Mouse (Mus musculus): ENCODE results near the gene Cenpp.

Cenpp gene

DNA sequence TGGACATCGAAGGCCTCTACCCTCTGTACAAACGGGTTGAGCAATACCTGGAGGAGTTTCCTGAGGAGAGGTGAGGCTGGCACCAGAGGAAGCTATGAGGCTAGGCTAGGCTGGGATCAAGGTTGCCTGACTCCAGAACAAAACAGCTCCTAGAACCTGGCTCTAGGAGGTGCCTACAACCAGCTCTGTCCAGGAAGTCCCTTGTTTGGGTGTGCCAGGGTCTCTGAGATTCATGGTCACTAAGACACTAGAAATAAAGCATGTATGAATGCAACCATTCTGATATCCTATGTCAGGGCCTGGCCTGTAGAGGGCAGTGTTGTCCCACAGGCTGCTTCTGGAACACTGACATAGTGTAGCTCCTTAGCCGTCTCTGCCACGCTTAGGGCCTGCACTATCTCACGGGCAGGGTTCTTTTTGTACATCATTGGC is 203.3 kb downstream of the Cenpp start:
- DNase-seq, result peak; percentile 56

DNA sequence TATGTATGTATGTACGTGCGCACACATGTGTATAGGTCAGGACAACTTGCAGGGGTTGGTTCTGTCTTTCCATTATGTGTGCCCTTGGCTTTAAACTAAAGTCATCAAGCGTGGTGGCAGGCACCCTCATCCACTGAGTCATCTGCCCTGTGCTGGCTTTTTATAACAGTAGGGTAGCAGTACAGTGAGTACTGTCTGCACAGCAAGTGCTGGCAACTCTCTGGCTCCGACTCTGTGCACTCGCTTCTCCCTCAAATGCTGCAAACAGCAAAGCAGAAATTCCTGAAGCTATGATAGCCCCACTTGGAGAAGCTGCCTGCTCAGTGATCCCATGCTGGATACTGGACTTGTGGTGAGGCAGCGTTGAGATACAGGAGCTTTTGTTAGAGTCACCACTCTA is 208.1 kb downstream of the Cenpp start:
- no peak for DNase-seq

DNA sequence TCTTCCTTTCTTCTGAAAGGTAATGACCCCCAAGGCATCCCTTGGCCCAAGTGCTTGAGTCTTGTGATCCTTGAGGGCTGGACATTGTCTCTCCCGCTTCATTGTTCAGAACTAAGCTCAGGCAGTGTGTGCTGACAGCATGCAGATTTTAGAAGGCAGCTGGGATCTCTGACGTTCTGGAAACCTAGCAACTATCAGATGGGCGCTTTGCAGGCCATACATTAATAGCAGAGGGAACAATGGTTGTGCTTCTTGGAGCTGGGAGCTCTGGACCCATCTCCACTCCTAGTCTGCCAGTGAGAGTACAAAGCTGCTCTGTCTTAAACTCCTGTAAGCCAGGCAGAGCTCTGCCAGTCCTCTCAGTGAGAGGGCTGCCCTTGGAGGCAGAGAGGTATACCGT is 216.4 kb downstream of the Cenpp start:
- no peak for DNase-seq

DNA sequence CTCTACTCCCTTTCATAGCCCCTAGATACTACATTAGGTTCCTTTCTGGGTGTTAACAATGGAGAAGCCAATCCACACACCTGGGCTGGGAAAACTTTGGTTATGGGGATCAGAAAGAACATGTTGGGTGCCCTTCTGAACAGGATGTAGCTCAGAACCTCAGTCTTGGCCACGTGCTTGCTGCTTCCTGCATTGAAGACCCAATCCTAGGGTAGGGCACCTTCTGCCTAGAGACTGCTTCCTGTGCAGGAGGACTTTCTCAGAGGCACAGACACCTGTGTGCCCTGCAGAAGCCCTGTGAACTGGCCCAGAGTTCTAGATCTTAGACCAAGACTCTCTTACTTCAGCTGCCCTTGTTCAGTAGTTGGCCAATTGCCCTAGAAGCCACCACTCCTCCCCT is 216.8 kb downstream of the Cenpp start:
- DNase-seq, result no peak

DNA sequence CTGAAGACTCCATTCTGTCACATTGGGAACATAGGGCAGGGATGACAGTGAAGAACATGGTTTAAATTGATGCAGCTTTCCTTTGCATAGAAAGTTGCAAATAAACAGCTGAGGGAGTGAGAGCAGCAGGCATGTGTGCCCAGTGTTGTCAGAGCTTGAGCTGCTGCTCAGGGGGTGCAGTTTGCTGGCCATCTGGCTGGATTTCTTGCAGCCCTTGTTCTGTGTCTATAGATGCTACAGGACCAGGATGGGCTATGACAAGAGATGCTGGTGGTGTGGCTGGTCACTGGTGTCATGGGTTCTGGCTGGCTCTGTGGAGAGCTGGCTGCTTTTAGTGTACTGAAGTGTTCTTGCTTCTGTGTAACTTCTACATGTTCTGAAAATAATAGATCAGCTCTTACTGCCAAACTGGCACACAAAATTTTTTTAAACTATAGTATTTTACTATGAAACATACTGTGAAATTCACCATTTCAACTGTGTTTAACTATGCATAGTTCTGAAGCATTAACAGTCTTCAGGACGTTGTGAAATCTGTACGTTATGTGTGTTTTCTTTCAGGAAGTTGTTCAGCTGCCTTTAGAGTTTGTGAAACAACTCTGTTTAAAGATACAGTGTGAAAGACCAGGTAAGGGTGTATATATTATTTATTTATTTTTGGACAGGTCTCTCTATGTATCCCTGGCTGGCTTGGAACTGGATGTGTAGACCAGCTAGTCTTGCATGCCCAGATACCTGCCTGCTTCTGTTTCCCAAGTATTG is 219.1 kb downstream of the Cenpp start:
- DNase-seq, result no peak

DNA sequence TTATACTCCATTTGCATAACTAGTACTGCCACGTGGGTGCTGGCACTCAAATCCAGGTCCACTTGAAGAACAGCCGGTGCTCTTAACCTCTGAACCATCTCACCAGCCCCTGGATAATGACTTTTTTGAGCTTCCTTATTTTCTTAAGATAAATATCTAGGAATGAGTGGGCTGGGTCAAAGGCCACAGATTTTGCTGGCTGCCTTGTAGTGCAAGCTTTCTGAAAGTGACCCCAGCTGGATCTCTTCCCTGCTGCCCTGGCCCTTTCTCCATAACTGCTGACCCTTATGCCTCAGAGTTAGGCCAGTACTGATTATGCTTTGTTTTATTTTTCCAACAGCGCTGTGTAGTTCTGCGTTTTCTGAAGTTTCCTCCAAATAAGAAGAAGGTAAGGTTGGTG is 222.1 kb downstream of the Cenpp start:
- DNase-seq, result no peak

DNA sequence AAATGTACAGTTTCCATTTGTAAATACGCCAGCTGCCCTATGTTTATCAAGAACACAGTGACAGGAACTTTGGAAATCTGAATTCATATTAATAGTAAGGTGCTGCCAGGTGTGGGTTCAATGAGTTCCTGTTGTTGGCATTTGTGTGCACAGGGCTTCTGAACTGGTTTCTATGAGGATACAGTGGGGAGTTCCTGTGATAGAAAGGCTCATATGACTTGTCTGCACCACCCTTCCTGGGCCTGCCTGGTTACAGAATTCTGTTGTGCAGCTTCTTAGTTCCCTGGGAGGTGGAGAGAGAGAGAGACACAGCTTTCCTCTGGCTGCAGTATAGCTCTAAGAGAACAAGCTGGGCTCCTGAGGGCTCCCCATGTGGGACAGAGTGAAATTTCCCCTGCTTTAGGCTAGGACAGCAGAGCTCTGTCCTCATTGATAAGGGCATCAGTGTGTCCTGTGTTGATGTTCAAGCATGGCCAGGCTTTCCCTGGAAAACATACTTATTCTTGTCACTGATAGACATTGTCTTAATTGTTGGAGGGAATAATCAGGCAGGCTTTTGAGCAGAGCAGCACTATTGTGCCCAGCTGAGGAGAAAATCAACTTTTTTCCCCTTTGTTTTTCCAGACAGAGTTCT is 224.4 kb downstream of the Cenpp start:
- DNase-seq, result no peak

DNA sequence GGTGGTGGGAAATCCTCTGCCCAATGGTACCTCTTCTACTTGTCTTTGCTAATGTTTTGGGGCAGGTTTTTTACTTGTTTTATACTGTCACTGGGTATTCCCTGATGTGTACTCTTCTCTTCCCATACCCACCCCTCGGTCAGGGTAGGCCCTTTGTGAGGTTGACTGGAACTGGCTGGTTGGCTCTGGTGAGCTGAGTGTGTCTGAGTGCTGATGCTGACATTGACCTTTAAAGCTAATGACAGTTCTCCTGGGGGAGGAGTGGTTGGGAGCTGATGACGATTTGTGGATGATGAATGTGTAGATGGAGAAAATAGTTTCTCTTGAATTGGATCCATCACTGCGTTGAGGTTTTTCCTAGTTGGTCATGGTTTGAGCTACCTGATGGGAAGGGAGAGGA is 225.8 kb downstream of the Cenpp start:
- no peak for DNase-seq

DNA sequence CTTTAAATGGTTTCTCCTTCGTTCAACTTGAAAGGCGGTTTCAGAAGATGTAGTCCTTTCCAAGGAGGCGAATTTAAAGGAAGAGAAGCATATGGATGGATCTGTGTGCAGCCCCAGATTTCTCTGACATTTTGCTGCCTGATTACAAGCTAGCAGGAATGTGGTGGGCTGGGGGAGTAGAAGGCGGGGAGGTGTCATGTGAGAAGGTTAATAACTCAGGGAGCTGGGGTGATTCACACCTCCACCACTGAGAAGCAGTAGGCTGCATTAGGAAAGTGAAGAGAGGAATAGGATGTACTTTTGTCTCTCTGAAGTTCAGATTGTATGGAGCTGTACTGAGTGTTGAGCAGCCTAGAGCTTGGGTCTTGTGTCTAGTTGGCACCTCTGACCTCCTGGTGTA is 230.6 kb downstream of the Cenpp start:
- DNase-seq, result no peak

DNA sequence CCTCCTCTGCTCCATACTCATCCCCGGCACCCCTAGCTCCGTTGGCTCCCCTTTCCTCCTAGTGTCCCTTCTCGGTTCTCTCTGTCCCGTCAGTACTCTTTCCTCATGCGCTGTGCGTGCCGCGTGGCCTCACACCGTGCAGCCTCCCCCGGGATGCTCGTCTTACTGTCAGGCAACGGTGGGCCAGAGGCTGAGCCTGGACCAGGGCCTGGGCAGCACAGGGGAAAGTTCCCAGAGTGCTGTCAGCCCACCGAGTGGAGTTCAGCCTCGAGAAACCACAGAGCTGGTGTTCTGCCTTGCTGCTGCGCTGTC is 231.0 kb downstream of the Cenpp start:
- no peak for DNase-seq

DNA sequence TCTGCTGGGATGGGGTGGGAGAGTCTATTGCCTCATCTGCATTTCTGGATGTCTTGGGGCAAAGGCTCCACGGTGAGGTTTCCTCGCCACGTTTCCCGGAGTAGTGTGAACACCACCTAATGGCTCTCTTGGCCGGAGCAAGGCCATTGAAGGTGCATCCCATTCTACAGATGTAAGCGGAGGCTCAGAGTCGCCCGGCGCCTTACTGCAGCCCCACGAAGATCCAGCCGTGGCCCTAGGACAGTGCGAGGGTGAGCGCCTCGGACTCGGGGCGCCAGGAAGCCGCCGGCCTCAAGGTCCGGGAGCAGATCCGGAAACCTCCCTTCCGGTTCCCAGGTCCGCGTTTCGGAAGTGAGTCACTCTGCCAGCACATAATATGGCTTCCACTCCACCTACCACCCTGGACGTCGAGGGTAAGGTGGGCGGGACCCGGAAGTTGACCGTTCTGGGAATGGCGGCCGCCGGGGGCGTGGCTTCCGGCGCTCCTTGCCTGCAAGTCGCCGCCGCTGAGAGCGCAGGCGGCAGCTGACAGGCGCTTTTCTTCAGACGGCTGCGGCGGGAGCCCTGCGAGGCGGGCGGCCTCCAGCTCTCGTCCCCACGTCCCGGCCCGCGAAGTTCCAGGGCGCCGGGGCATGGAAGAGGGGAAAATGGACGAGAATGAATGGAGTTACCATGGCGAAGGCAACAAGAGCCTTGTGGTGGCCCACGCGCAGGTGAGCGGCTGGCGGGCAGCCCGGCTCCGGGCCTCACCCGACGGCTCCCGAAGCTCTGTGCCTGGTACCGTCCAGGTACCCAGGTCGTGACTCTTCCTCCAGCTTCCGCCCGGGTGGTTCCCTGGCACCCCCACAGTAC is 231.6 kb downstream of the Cenpp start, which contains the start of gene Ippk:
Gene Ippk (plus strand): TSS at position 496 of the 852 bp plus-strand sequence.
- peak; percentile 99 for DNase-seq

Measured in cerebellum, adult 11-12 months (tissue).